Mouse (Mus musculus) embryonic facial prominence, embryonic 15.5 days (tissue): ENCODE measurements around the gene Isg15. TPM values are rescaled to one million over a fixed set of nuclear protein-coding genes. Genes with fewer than 3 reads are reported as not detected.

Experiments
- ATAC-seq: fragments of 200-750 bp; cut with Nextera tagmentation; 2 replicates; pipeline ENCODE4 v1.8.0; 2017; ENCODE audit warnings: low read depth, moderate TSS enrichment; ENCODE audit not compliant: insufficient number of reproducible peaks, low FRiP score, low TSS enrichment
- H3K27ac ChIP-seq: fragments of 300-500 bp; sonication (generic); replicated peaks from 2 replicates; pipeline ENCODE4 v1.5.1; 2015; ENCODE audit warnings: mild to moderate bottlenecking, inconsistent platforms
- H3K27me3 ChIP-seq: fragments of 300-500 bp; sonication (generic); 2 replicates; pipeline ENCODE4 v1.6.1; 2015; ENCODE audit warnings: inconsistent platforms
- H3K36me3 ChIP-seq: fragments of 300-500 bp; sonication (generic); 2 replicates; pipeline ENCODE4 v1.6.1; 2015; ENCODE audit warnings: mild to moderate bottlenecking, inconsistent platforms
- H3K4me1 ChIP-seq: fragments of 300-500 bp; sonication (generic); 2 replicates; pipeline ENCODE4 v1.6.1; 2015; ENCODE audit warnings: inconsistent platforms
- H3K4me2 ChIP-seq: fragments of 300-500 bp; sonication (generic); replicated peaks from 2 replicates; pipeline ENCODE4 v1.6.1; 2015; ENCODE audit warnings: mild to moderate bottlenecking, inconsistent platforms
- H3K4me3 ChIP-seq: fragments of 300-500 bp; sonication (generic); replicated peaks from 2 replicates; pipeline ENCODE4 v1.5.1; 2015; ENCODE audit warnings: mild to moderate bottlenecking, inconsistent platforms
- H3K9ac ChIP-seq: fragments of 300-500 bp; sonication (generic); 2 replicates; pipeline ENCODE4 v1.6.1; 2015; ENCODE audit warnings: inconsistent platforms
- H3K9me3 ChIP-seq: fragments of 300-500 bp; sonication (generic); replicated peaks from 2 replicates; pipeline ENCODE4 v1.6.1; 2016; ENCODE audit warnings: inconsistent platforms
- WGBS: fragments of 180-500 bp; shearing (Covaris S2); methylation state at CpG from one replicate; pipeline ENCODE4 v1.1.7; 2015; 5-methylcytosine and 5-hydroxymethylcytosine counted together
- polyA plus RNA-seq: library from polyadenylated mRNA; unstranded; fragments of >200 nt; fragmentation: Nextera tagmentation; extraction: Ambion mirVana; gene quantifications from 2 replicates; pipeline ENCODE4 v1.2.1, GENCODE M21; 2015

Gene Isg15
- polyA plus RNA-seq, 1 experiment from 2014 or later = 4.4 TPM

GRCm38 (mm10) chr4:156197829-156198205 is 2.8 kb downstream of the Isg15 start:
- Histone ChIP-seq H3K27me3 (no peaks in the 10 kb centered on the region), H3K9me3 (no peaks in the 10 kb centered on the region), H3K4me2 (peak overlapping the region; percentile 84), H3K9ac (peak overlapping the region; percentile 58), H3K27ac (peak overlapping the region; percentile 90), H3K4me3 (peak overlapping the region; percentile 93), H3K4me1 (peaks cover 50% of the 10 kb centered on the region), H3K36me3 (peaks cover 6% of the 10 kb centered on the region; the same call in 1 of the 2 replicates)
- WGBS = under 1% methylated on average over 26 of the region's 26 CpGs
- peak; percentile 84 for ATAC-seq

- peaks cover 50% of the 10 kb centered on the region for H3K4me1 ChIP-seq
- no peaks in the 10 kb centered on the region for H3K27me3 ChIP-seq
- H3K36me3 ChIP-seq = peaks cover 6% of the 10 kb centered on the region; the same call in 1 of the 2 replicates
- peak within 1 kb of the TSS; percentile 93 for H3K4me3 ChIP-seq
- no peaks in the 10 kb centered on the region for H3K9me3 ChIP-seq
- peak; percentile 86 for ATAC-seq
- H3K9ac ChIP-seq = peak within 1 kb of the TSS; percentile 86
- whole genome bisulfite sequencing = 1% methylated on average over 23 of the region's 88 CpGs
- peak within 1 kb of the TSS; percentile 90 for H3K27ac ChIP-seq
- H3K4me2 ChIP-seq = peak within 1 kb of the TSS; percentile 92
These were observed 3.3 kb downstream of the Isg15 start, which contains the start of gene Agrn for GRCm38 (mm10) chr4:156197131-156197828. Gene Agrn (minus strand): TSS chr4:156197488.

GRCm38 (mm10) chr4:156195927-156196870 is 4.4 kb downstream of the Isg15 start:
- no peak for ATAC-seq
- Histone ChIP-seq H3K27ac (peak overlapping the region; percentile 76), H3K4me1 (peaks cover 56% of the 10 kb centered on the region), H3K9me3 (no peaks in the 10 kb centered on the region), H3K27me3 (no peaks in the 10 kb centered on the region), H3K36me3 (peaks cover 15% of the 10 kb centered on the region), H3K4me3 (peak overlapping the region; percentile 93), H3K9ac (peak overlapping the region; percentile 86), H3K4me2 (peak overlapping the region; percentile 92)
- 3% methylated on average over 35 of the region's 35 CpGs for WGBS

- Histone ChIP-seq H3K4me3 (0 out of 2 replicates have a peak overlapping the region, but pooled peaks have one; percentile 93), H3K4me1 (peaks cover 64% of the 10 kb centered on the region), H3K9me3 (no peaks in the 10 kb centered on the region), H3K36me3 (peaks cover 23% of the 10 kb centered on the region), H3K9ac (no peak overlapping the region), H3K27ac (no peak overlapping the region), H3K27me3 (no peaks in the 10 kb centered on the region), H3K4me2 (0 out of 2 replicates have a peak overlapping the region, but pooled peaks have one; percentile 8)
- no peak for ATAC-seq
- WGBS = 48% methylated on average over 6 of the region's 6 CpGs
These were observed 6.3 kb downstream of the Isg15 start for GRCm38 (mm10) chr4:156194346-156194745.

GRCm38 (mm10) chr4:156193906-156194305 is 6.7 kb downstream of the Isg15 start:
- 60% methylated on average over 5 of the region's 5 CpGs for WGBS
- peak overlapping the region; percentile 75; the same call in 1 of the 2 replicates for H3K27ac ChIP-seq
- no peak for ATAC-seq
- H3K36me3 ChIP-seq = peaks cover 23% of the 10 kb centered on the region
- H3K4me1 ChIP-seq = peaks cover 69% of the 10 kb centered on the region
- H3K4me3 ChIP-seq = no peak overlapping the region
- H3K9me3 ChIP-seq = no peaks in the 10 kb centered on the region
- peak overlapping the region; percentile 8; the same call in 1 of the 2 replicates for H3K4me2 ChIP-seq
- no peak overlapping the region for H3K9ac ChIP-seq
- H3K27me3 ChIP-seq = no peaks in the 10 kb centered on the region

- 21% methylated on average over 2 of the region's 2 CpGs for WGBS
- H3K36me3 ChIP-seq = peaks cover 23% of the 10 kb centered on the region
These were observed 7.4 kb downstream of the Isg15 start for GRCm38 (mm10) chr4:156193200-156193590.

GRCm38 (mm10) chr4:156192421-156193199 is 8.0 kb downstream of the Isg15 start:
- Histone ChIP-seq H3K4me1 (peaks cover 78% of the 10 kb centered on the region), H3K27ac (peak overlapping the region; percentile 75), H3K4me3 (no peak overlapping the region), H3K4me2 (peak overlapping the region; percentile 8; the same call in 1 of the 2 replicates), H3K9me3 (no peaks in the 10 kb centered on the region), H3K27me3 (no peaks in the 10 kb centered on the region), H3K9ac (no peak overlapping the region), H3K36me3 (peaks cover 23% of the 10 kb centered on the region)
- WGBS = 38% methylated on average over 8 of the region's 8 CpGs
- no peak for ATAC-seq

More at GRCm38 (mm10) chr4:156193200-156193590, 7.4 kb downstream of the Isg15 start:
- Histone ChIP-seq H3K9ac (no peak overlapping the region), H3K4me2 (peak overlapping the region; percentile 8), H3K9me3 (no peaks in the 10 kb centered on the region), H3K27me3 (no peaks in the 10 kb centered on the region), H3K27ac (peak overlapping the region; percentile 75), H3K4me1 (peaks cover 76% of the 10 kb centered on the region), H3K4me3 (no peak overlapping the region)
- ATAC-seq = no peak

- peaks cover 81% of the 10 kb centered on the region for H3K4me1 ChIP-seq
- ATAC-seq = peak; percentile 13; the same call in 1 of the 2 replicates
These were observed 11.8 kb downstream of the Isg15 start for GRCm38 (mm10) chr4:156188811-156189323.

GRCm38 (mm10) chr4:156188162-156188810 is 12.3 kb downstream of the Isg15 start:
- peaks cover 75% of the 10 kb centered on the region for H3K4me1 ChIP-seq
- H3K36me3 ChIP-seq = peaks cover 27% of the 10 kb centered on the region
- H3K9ac ChIP-seq = no peak overlapping the region
- 0 out of 2 replicates have a peak overlapping the region, but pooled peaks have one; percentile 8 for H3K27ac ChIP-seq
- no peaks in the 10 kb centered on the region for H3K27me3 ChIP-seq
- H3K4me3 ChIP-seq = no peak overlapping the region
- no peak overlapping the region for H3K4me2 ChIP-seq
- 46% methylated on average over 5 of the region's 5 CpGs for WGBS
- no peak for ATAC-seq
- no peaks in the 10 kb centered on the region for H3K9me3 ChIP-seq

More at GRCm38 (mm10) chr4:156188811-156189323, 11.8 kb downstream of the Isg15 start:
- 23% methylated on average over 6 of the region's 6 CpGs for WGBS
- peaks cover 27% of the 10 kb centered on the region for H3K36me3 ChIP-seq
- H3K4me2 ChIP-seq = no peak overlapping the region
- no peak overlapping the region for H3K4me3 ChIP-seq
- no peaks in the 10 kb centered on the region for H3K9me3 ChIP-seq
- H3K27ac ChIP-seq = 0 out of 2 replicates have a peak overlapping the region, but pooled peaks have one; percentile 8
- no peaks in the 10 kb centered on the region for H3K27me3 ChIP-seq
- no peak overlapping the region for H3K9ac ChIP-seq
